Mouse (Mus musculus): ENCODE results near the gene Cmss1.

The Cmss1 gene

GRCm38 (mm10) chr16:57525476-57525875 lies 81.2 kb downstream of the Cmss1 start:
- in situ Hi-C loops (cut with MboI; ENCODE audit: low sequenced_read_pairs), result no loop called here

DNA sequence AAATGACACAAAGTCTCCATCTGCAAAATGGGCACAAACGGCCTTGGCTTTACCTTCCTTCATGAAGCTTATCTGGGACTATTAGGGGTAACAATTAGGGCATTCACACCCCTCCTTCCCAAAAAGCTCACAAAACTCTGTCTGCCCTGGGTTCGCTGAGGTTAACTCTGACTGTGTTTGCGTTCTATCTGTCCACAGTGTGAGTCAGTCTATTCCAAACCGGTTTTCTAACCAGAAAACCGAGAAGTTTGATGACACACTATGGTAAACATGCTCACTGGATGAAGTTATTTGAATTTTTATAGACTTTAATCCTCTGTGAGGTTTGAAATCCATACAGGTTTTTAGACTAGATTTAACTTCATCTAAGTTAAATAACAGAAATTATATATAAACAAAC lies 81.6 kb downstream of the Cmss1 start:
- in situ Hi-C loops (cut with MboI; ENCODE audit: low sequenced_read_pairs), result no loop called here

DNA sequence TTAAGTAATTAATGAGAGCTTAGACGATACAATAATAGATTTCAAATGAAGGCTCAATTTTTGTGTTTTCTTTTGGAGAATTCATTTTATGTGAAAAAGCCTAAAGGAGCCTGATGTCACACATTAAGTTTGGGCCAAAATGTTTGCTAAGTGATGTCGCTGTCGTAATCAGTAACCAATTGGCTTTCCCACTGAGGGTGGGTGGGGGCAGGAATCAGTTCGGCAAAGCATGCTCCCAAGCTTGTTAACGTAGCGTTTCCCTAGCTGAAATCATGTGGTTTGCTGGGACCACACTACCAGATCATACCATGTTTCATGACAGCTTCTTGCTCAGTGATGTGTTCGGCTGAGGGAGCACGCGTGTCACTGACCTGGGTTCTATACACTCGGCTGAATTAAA lies 91.0 kb downstream of the Cmss1 start:
- in situ Hi-C loops (cut with MboI; ENCODE audit: low sequenced_read_pairs), result no loop called here

- in situ Hi-C loops (cut with MboI; ENCODE audit: low sequenced_read_pairs), result no loop called here
Observed at GRCm38 (mm10) chr16:57514371-57514770, 92.3 kb downstream of the Cmss1 start.

DNA sequence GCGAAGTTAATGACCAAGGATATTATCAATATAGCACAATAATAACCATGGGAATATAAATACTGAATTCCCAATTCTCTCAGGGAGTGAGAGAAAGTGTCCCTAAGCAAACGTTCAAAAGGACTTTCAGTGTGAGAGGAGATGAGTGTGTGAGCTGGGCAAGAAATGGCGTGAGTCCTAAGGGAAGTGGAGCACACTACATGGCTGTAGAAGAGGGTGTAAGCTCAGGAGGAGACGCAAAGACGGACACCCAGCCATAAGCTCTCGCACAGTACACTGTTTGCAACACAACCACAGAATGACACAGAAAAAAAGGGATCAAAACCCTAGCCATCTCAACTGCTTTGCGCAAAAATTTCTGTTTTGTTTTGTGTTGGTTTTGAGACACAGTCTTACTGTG lies 93.1 kb downstream of the Cmss1 start:
- in situ Hi-C loops (cut with MboI; ENCODE audit: low sequenced_read_pairs), result no loop called here

DNA sequence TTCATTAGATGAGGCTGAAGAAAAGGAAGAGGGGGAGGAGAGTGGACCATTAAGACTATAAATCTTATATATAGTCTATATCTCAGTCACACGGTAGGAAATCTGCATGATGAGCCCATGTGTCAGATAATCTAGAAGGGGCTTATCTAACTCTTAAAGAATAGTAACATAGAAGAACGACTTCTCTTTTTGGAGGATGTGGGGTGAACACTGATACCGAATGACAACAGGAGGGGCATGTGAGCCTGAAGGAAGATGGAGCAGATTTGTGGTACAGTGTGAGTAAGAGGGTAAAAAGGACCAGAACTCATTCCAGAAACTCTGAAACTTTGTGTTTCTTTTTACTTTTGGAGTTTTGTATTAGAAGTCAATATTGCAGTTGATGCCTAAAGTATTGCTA lies 97.6 kb downstream of the Cmss1 start:
- in situ Hi-C loops (cut with MboI; ENCODE audit: low sequenced_read_pairs), result no loop called here

GRCm38 (mm10) chr16:57508351-57508750 lies 98.3 kb downstream of the Cmss1 start:
- in situ Hi-C loops (cut with MboI; ENCODE audit: low sequenced_read_pairs), result no loop called here

DNA sequence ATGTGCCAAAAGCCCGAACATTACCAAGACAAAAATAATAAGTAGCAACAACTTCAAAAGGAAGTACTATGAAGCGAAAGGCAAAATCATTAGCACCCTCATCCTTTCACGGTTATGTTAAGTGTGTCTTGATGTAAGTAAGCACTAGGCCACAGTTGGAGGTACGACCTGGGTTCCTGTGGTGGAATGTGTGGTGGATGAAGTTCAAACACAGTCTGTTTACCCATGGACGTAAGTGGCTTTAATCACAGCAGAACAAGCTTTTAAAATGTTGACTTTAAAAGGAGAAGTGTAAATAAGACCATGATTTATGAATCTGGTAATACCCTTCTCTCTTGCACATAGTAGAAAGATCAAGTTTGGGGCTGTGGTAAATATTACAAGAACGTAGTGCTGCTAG lies 100.5 kb downstream of the Cmss1 start:
- in situ Hi-C loops (cut with MboI; ENCODE audit: low sequenced_read_pairs), result no loop called here

GRCm38 (mm10) chr16:57504728-57505127 lies 101.9 kb downstream of the Cmss1 start:
- in situ Hi-C loops (cut with MboI; ENCODE audit: low sequenced_read_pairs), result no loop called here

DNA sequence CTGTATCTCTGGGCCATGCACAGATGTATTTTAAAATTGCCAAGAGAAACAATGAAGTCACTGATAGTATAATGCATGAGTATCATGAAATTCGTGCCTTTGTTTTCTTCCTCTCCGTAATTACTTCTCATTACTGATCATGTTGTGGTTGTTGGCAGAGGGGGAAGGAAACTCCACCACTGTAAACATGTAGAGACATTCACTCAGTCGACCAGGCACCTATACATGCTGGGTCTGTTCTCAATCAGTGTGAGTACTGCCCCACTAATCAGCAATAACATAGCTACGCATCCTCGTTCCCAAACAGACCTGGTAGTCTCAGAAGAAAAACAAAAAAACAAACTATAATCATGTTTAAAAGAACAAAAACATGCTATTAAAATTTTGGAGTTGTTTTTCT lies 103.9 kb downstream of the Cmss1 start:
- in situ Hi-C loops (cut with MboI; ENCODE audit: low sequenced_read_pairs), result no loop called here

DNA sequence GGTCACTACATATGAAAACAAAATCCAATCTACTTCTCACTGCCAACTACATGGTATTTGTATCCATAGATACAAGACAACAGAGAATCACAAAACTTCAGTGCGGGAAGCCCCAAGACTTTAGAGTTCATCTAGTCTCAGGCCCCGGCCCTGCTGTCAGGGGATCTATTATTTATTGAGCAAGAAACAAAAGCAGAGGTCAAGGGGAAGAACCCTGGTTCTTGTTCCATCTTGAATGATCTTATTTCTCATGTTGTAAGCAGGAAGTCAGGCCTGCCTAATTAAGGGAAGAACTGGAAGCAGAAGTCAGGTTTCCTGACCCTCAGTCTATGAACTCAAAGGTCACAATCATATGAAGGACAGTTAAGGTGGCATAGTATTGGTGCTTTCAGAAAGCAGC lies 104.4 kb downstream of the Cmss1 start:
- in situ Hi-C loops (cut with MboI; ENCODE audit: low sequenced_read_pairs), result no loop called here

DNA sequence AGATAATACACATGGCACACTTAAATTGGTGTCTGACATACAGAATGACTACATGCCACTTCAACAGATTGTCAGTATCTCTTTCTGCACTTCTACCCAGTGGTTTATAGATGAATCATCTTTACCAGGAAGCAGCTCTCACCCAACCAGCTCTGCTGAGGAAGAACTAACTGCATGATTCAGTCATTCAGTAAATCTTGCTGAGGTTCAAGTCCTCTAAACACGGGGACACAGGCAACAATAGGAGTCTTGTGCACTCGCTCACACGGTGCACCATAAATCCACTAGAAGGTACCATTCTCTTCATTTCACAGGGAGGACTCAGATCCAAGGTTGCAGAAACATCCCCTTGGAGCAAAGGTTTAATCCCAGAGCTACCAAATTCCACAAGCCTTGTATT lies 105.8 kb downstream of the Cmss1 start:
- in situ Hi-C loops (cut with MboI; ENCODE audit: low sequenced_read_pairs), result no loop called here

DNA sequence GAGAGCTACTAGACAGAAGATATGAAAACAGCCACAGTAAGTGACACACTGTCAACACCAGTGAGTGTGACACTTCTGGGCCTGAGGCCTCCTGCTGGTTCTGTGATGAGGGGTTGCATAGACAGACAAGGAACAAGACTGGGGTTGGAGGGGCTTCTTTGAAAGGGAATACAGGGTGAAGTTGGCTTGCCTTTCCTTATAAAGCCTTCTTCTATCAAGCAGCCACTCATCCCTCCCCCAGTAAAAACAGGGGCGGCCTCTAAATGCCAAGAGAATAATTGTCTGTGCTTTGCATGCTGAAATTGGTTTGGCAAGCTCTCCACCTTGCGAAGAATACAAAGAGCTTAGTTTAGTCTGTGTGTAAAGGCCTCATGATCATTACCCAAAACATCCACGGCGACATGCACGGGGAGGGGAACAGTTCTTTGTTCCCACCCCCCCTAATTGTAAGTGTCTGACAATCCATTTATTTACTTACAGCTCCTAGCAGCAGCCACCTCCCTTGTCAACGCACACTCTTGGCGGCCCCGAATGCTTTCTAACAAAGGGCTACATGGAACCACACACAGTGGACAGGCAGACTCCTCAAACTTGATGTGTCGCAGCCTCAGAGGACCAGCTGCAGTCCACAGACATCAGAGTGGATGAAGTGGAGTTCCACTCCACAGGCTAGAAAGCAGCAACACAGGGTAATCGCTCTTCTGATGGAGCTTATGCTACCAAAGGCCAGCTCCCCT lies 110.1 kb downstream of the Cmss1 start:
- in situ Hi-C loops (cut with MboI; ENCODE audit: low sequenced_read_pairs), result no loop called here

GRCm38 (mm10) chr16:57495476-57496203 lies 111.0 kb downstream of the Cmss1 start:
- in situ Hi-C loops (cut with MboI; ENCODE audit: low sequenced_read_pairs), result no loop called here

GRCm38 (mm10) chr16:57491853-57492252 lies 114.8 kb downstream of the Cmss1 start:
- in situ Hi-C loops (cut with MboI; ENCODE audit: low sequenced_read_pairs), result no loop called here

GRCm38 (mm10) chr16:57490691-57491090 lies 116.0 kb downstream of the Cmss1 start:
- in situ Hi-C loops (cut with MboI; ENCODE audit: low sequenced_read_pairs), result no loop called here

DNA sequence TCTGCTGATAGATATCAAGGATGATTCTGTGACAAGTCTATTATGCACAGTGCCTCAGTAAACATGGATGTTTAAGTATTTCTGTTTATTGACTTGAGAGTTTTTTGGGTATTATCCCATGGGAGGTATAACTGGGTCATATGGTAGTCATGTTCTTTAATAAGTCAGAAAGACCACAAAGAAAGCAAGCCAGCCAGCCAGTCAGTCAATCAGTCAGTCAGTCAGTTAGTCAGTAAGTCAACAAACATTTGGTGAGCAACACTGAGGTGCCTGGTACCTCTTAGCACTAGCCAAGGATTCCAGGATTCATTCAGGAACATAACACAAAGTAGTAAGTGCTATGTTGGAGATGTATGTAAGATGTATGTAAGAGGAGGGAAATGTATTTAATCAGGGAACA lies 118.0 kb downstream of the Cmss1 start:
- in situ Hi-C loops (cut with MboI; ENCODE audit: low sequenced_read_pairs), result no loop called here

GRCm38 (mm10) chr16:57486266-57486665 lies 120.4 kb downstream of the Cmss1 start:
- in situ Hi-C loops (cut with MboI; ENCODE audit: low sequenced_read_pairs), result no loop called here

DNA sequence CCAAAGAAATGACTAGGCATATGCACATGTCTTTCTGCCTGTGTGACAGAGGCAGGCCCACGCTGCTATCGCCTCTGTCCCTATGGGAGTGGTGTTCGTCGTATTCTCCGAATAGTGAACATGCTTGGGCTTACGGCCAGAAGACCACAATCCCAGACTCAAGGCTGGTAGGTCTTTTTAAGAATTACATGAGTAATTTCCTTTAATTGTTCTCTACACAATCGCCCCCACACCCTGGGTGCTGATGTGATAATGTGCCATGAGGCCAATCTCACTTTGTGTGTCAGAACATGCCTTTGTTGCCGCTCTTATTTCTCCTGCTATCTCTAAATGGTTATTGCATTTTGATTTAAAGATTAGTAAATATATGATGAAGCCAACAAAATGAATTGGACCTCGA lies 121.4 kb downstream of the Cmss1 start:
- in situ Hi-C loops (cut with MboI; ENCODE audit: low sequenced_read_pairs), result no loop called here

GRCm38 (mm10) chr16:57484043-57484795 lies 122.4 kb downstream of the Cmss1 start:
- in situ Hi-C loops (cut with MboI; ENCODE audit: low sequenced_read_pairs), result no loop called here

GRCm38 (mm10) chr16:57483503-57483902 lies 123.2 kb downstream of the Cmss1 start:
- in situ Hi-C loops (cut with MboI; ENCODE audit: low sequenced_read_pairs), result no loop called here

DNA sequence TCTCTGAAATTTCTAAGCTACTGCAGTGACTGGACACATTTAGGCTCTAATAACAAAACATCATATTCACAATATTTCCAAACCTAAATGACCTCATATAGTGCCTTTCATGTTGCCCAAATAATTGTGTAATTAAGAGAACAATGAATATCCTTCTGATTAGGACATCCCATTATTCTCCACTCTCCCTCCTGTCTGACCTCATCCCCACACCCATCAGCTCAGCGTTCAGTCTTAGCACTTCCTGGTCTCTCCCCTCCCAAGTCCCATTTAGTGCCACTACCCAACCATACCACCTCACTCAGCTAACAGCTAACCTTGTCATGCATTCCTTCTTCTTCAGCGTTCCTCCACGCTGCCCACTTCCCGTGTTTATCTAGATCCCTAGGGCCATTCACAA lies 123.8 kb downstream of the Cmss1 start:
- in situ Hi-C loops (cut with MboI; ENCODE audit: low sequenced_read_pairs), result no loop called here
